Mouse (Mus musculus) forebrain, embryonic 16.5 days (tissue): ENCODE measurements around the gene Erv3. TPM values are rescaled to one million over a fixed set of nuclear protein-coding genes. Genes with fewer than 3 reads are reported as not detected.

ENCODE experiments used
- ATAC-seq: fragments of 200-750 bp; cut with Nextera tagmentation; 2 replicates; pipeline ENCODE4 v1.8.0; 2017; ENCODE audit warnings: mild to moderate bottlenecking, moderate library complexity
- H3K27ac ChIP-seq: fragments of 300-500 bp; sonication (generic); 2 replicates; pipeline ENCODE4 v1.5.1; 2014; ENCODE audit warnings: low read length, control low read depth
- H3K27me3 ChIP-seq: fragments of 300-500 bp; sonication (generic); replicated peaks from 2 replicates; pipeline ENCODE4 v1.6.1; 2014; ENCODE audit warnings: low read length; ENCODE audit not compliant: control insufficient read depth, insufficient read depth
- H3K36me3 ChIP-seq: fragments of 300-500 bp; sonication (generic); 2 replicates; pipeline ENCODE4 v1.6.1; 2014; ENCODE audit not compliant: control insufficient read depth, insufficient read depth
- H3K4me1 ChIP-seq: fragments of 300-500 bp; sonication (generic); replicated peaks from 2 replicates; pipeline ENCODE4 v1.6.1; 2014; ENCODE audit warnings: low read length; ENCODE audit not compliant: control insufficient read depth, insufficient read depth
- H3K4me2 ChIP-seq: fragments of 300-500 bp; sonication (generic); 2 replicates; pipeline ENCODE4 v1.6.1; 2014; ENCODE audit warnings: mild to moderate bottlenecking, low read length, control low read depth
- H3K4me3 ChIP-seq: fragments of 300-500 bp; sonication (generic); replicated peaks from 2 replicates; pipeline ENCODE4 v1.5.1; 2014; ENCODE audit warnings: mild to moderate bottlenecking, low read length, control low read depth
- H3K9ac ChIP-seq: fragments of 300-500 bp; sonication (generic); replicated peaks from 2 replicates; pipeline ENCODE4 v1.6.1; 2014; ENCODE audit warnings: low read depth, low read length, control low read depth
- H3K9me3 ChIP-seq: fragments of 300-500 bp; sonication (generic); 2 replicates; pipeline ENCODE4 v1.6.1; 2016; ENCODE audit warnings: low read length; ENCODE audit not compliant: control insufficient read depth
- WGBS: fragments of 180-500 bp; shearing (Covaris S2); extraction: QIAGEN DNeasy Blood & Tissue Kit; methylation state at CpG from one replicate; pipeline ENCODE4 v1.1.7; 2014; 5-methylcytosine and 5-hydroxymethylcytosine counted together
- polyA plus RNA-seq: library from polyadenylated mRNA; unstranded; fragments of >200 nt; fragmentation: Nextera tagmentation; extraction: Ambion mirVana; gene quantifications from 2 replicates; pipeline ENCODE4 v1.2.1, GENCODE M21; 2015

Erv3 gene
- polyA plus RNA-seq, 1 experiment from 2014 or later, result not detected

GRCm38 (mm10) chr2:131873376-131873775, 13.8 kb upstream of the Erv3 start:
- no peak overlapping the region for H3K9ac ChIP-seq
- H3K27me3 ChIP-seq, result no peaks in the 10 kb centered on the region
- no peak for ATAC-seq
- H3K4me1 ChIP-seq, result no peaks in the 10 kb centered on the region
- no peak overlapping the region for H3K4me3 ChIP-seq
- H3K36me3 ChIP-seq, result no peaks in the 10 kb centered on the region
- peaks cover 4% of the 10 kb centered on the region; the same call in 1 of the 2 replicates for H3K9me3 ChIP-seq
- WGBS, result 63% methylated on average over 1 of the region's 1 CpGs
- no peak overlapping the region for H3K4me2 ChIP-seq
- no peak overlapping the region for H3K27ac ChIP-seq

GRCm38 (mm10) chr2:131868983-131869382, 9.4 kb upstream of the Erv3 start:
- Histone ChIP-seq H3K9me3 (peaks cover 4% of the 10 kb centered on the region; the same call in 1 of the 2 replicates), H3K36me3 (no peaks in the 10 kb centered on the region), H3K27me3 (no peaks in the 10 kb centered on the region), H3K4me1 (peaks cover under 1% of the 10 kb centered on the region; the same call in 1 of the 2 replicates), H3K4me2 (no peak overlapping the region), H3K27ac (no peak overlapping the region), H3K4me3 (no peak overlapping the region), H3K9ac (no peak overlapping the region)
- 91% methylated on average over 5 of the region's 5 CpGs for WGBS
- ATAC-seq, result no peak

GRCm38 (mm10) chr2:131866676-131867075, 7.1 kb upstream of the Erv3 start:
- ATAC-seq, result peak; percentile 39; the same call in 1 of the 2 replicates
- Histone ChIP-seq H3K4me3 (no peak overlapping the region), H3K36me3 (no peaks in the 10 kb centered on the region), H3K4me2 (no peak overlapping the region), H3K27ac (no peak overlapping the region), H3K4me1 (peaks cover 15% of the 10 kb centered on the region), H3K9ac (no peak overlapping the region), H3K9me3 (no peaks in the 10 kb centered on the region), H3K27me3 (no peaks in the 10 kb centered on the region)

GRCm38 (mm10) chr2:131864262-131864796, 4.8 kb upstream of the Erv3 start:
- Histone ChIP-seq H3K27me3 (no peaks in the 10 kb centered on the region), H3K9me3 (no peaks in the 10 kb centered on the region), H3K4me3 (no peak overlapping the region), H3K27ac (no peak overlapping the region; the same call in 1 of the 2 replicates), H3K4me2 (no peak overlapping the region), H3K36me3 (no peaks in the 10 kb centered on the region), H3K9ac (no peak overlapping the region), H3K4me1 (peaks cover 15% of the 10 kb centered on the region)
- ATAC-seq, result no peak
- 80% methylated on average over 2 of the region's 2 CpGs for WGBS

GRCm38 (mm10) chr2:131863472-131863871, 3.9 kb upstream of the Erv3 start:
- Histone ChIP-seq H3K27me3 (no peaks in the 10 kb centered on the region), H3K27ac (peak overlapping the region; percentile 79; the same call in 1 of the 2 replicates), H3K4me3 (no peak overlapping the region), H3K9me3 (no peaks in the 10 kb centered on the region), H3K9ac (no peak overlapping the region), H3K4me2 (no peak overlapping the region), H3K4me1 (peaks cover 15% of the 10 kb centered on the region), H3K36me3 (no peaks in the 10 kb centered on the region)
- peak; percentile 44 for ATAC-seq
- 57% methylated on average over 3 of the region's 3 CpGs for WGBS

- H3K27ac ChIP-seq, result peak overlapping the region; percentile 79
- H3K9ac ChIP-seq, result no peak overlapping the region
- H3K4me1 ChIP-seq, result peaks cover 15% of the 10 kb centered on the region
- no peaks in the 10 kb centered on the region for H3K36me3 ChIP-seq
- 39% methylated on average over 3 of the region's 3 CpGs for WGBS
- peak; percentile 87 for ATAC-seq
- no peaks in the 10 kb centered on the region for H3K9me3 ChIP-seq
- H3K4me2 ChIP-seq, result no peak overlapping the region
- H3K4me3 ChIP-seq, result no peak overlapping the region
- H3K27me3 ChIP-seq, result no peaks in the 10 kb centered on the region
Measured at GRCm38 (mm10) chr2:131862617-131863275, 3.2 kb upstream of the Erv3 start.

GRCm38 (mm10) chr2:131857838-131858237, 1.7 kb downstream of the Erv3 start:
- Histone ChIP-seq H3K4me2 (no peak overlapping the region), H3K27ac (no peak overlapping the region), H3K4me1 (peaks cover 2% of the 10 kb centered on the region), H3K9ac (no peak overlapping the region), H3K27me3 (no peaks in the 10 kb centered on the region), H3K4me3 (no peak overlapping the region), H3K9me3 (no peaks in the 10 kb centered on the region), H3K36me3 (no peaks in the 10 kb centered on the region)
- no peak for ATAC-seq

GRCm38 (mm10) chr2:131853719-131854118, 5.8 kb downstream of the Erv3 start:
- no peak overlapping the region for H3K4me3 ChIP-seq
- no peaks in the 10 kb centered on the region for H3K4me1 ChIP-seq
- H3K27me3 ChIP-seq, result no peaks in the 10 kb centered on the region
- 71% methylated on average over 4 of the region's 4 CpGs for WGBS
- no peaks in the 10 kb centered on the region for H3K9me3 ChIP-seq
- ATAC-seq, result no peak
- H3K9ac ChIP-seq, result no peak overlapping the region
- H3K4me2 ChIP-seq, result no peak overlapping the region
- no peaks in the 10 kb centered on the region for H3K36me3 ChIP-seq
- no peak overlapping the region for H3K27ac ChIP-seq

- no peak overlapping the region for H3K9ac ChIP-seq
- ATAC-seq, result no peak
- WGBS, result 87% methylated on average over 12 of the region's 12 CpGs
Measured at GRCm38 (mm10) chr2:131851333-131852092, 8.0 kb downstream of the Erv3 start.

More at GRCm38 (mm10) chr2:131851333-131852092, 8.0 kb downstream of the Erv3 start:
- H3K27me3 ChIP-seq, result no peaks in the 10 kb centered on the region
- H3K36me3 ChIP-seq, result no peaks in the 10 kb centered on the region
- H3K4me1 ChIP-seq, result peaks cover 16% of the 10 kb centered on the region
- H3K4me2 ChIP-seq, result no peak overlapping the region
- no peaks in the 10 kb centered on the region for H3K9me3 ChIP-seq
- H3K27ac ChIP-seq, result no peak overlapping the region
- H3K4me3 ChIP-seq, result no peak overlapping the region
